Mouse (Mus musculus): ENCODE results near the gene Gcg. TPM values are rescaled to one million over a fixed set of nuclear protein-coding genes. Genes with fewer than 3 reads are reported as not detected.

Gcg gene
- total and polyA plus RNA-seq, 2 experiments from 2014 or later: 0.33 to 1.2 TPM

- no peaks in the 10 kb centered on the region for H3K36me3 ChIP-seq (ENCODE audit: insufficient read depth)
- ATAC-seq (no peak), DNase-seq (no peak)
- H3K9ac ChIP-seq: no peak overlapping the region
- no peaks in the 10 kb centered on the region for H3K4me1 ChIP-seq (ENCODE audit: insufficient read depth)
- WGBS: 76% methylated on average over 4 of the region's 4 CpGs
- no peak overlapping the region for H3K4me2 ChIP-seq (ENCODE audit: low read depth)
- H3K27me3 ChIP-seq (ENCODE audit: insufficient read depth, low read length): no peaks in the 10 kb centered on the region
- TF ChIP-seq CTCF (IDR thresholded peaks at IDR 0.05; ENCODE audit: low read depth): no peak
- no peaks in the 10 kb centered on the region for H3K9me3 ChIP-seq (ENCODE audit: low read length)
- no peak overlapping the region for H3K4me3 ChIP-seq (ENCODE audit: low read depth, low read length)
- H3K27ac ChIP-seq (ENCODE audit: low read depth, low read length): no peak overlapping the region
These were observed 20.9 kb upstream of the Gcg start for GRCm38 (mm10) chr2:62504269-62504796.

GRCm38 (mm10) chr2:62503326-62503725 lies 19.9 kb upstream of the Gcg start:
- ATAC-seq: 0 out of 2 replicates have a peak, but pooled peaks have one; percentile 12
- H3K4me3 ChIP-seq (ENCODE audit: low read depth, low read length): no peak overlapping the region
- H3K9ac ChIP-seq: no peak overlapping the region
- H3K36me3 ChIP-seq (ENCODE audit: insufficient read depth): no peaks in the 10 kb centered on the region
- H3K27ac ChIP-seq (ENCODE audit: low read depth, low read length): peak overlapping the region; percentile 48; the same call in 1 of the 2 replicates
- no peak for TF ChIP-seq CTCF (IDR thresholded peaks at IDR 0.05; ENCODE audit: low read depth)
- 66% methylated on average over 5 of the region's 5 CpGs for WGBS
- H3K27me3 ChIP-seq (ENCODE audit: insufficient read depth, low read length): no peaks in the 10 kb centered on the region
- no peak for DNase-seq
- H3K9me3 ChIP-seq (ENCODE audit: low read length): no peaks in the 10 kb centered on the region
- no peak overlapping the region for H3K4me2 ChIP-seq (ENCODE audit: low read depth)
- no peaks in the 10 kb centered on the region for H3K4me1 ChIP-seq (ENCODE audit: insufficient read depth)

DNA sequence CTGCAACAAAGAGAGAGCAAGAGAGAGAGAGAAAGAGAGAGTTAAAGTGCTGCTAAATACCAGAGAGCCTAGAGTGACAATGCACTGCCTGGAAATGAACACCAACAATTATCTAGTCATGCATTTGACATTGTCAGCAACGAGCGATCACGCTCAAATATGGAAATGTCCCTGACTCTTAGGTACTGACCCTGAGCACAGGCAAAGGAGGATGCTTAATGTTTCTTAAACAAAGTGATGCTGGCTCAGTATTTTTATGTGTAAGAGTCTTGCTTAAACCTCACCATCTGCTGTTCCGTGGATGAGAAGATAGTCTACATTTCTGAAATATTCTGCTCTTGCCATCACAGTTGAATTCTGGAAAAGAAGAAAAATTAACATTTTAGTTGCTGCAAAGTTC lies 19.1 kb upstream of the Gcg start:
- no peak for TF ChIP-seq CTCF (IDR thresholded peaks at IDR 0.05; ENCODE audit: low read depth)
- Histone ChIP-seq H3K4me1 (ENCODE audit: insufficient read depth) (0 out of 2 replicates have a peak, but pooled peaks cover 3% of the 10 kb centered on the region), H3K4me3 (ENCODE audit: low read depth, low read length) (no peak overlapping the region), H3K36me3 (ENCODE audit: insufficient read depth) (no peaks in the 10 kb centered on the region), H3K4me2 (ENCODE audit: low read depth) (no peak overlapping the region), H3K27ac (ENCODE audit: low read depth, low read length) (peak overlapping the region; percentile 75), H3K9me3 (ENCODE audit: low read length) (no peaks in the 10 kb centered on the region), H3K27me3 (ENCODE audit: insufficient read depth, low read length) (no peaks in the 10 kb centered on the region), H3K9ac (no peak overlapping the region)
- WGBS: 44% methylated on average over 4 of the region's 4 CpGs
- DNase-seq (peak; percentile 58), ATAC-seq (peak; percentile 55)

GRCm38 (mm10) chr2:62498821-62499220 lies 15.4 kb upstream of the Gcg start:
- H3K4me3 ChIP-seq (ENCODE audit: low read depth, low read length): no peak overlapping the region
- H3K9me3 ChIP-seq (ENCODE audit: low read length): no peaks in the 10 kb centered on the region
- TF ChIP-seq CTCF (IDR thresholded peaks at IDR 0.05; ENCODE audit: low read depth): no peak
- 0 out of 2 replicates have a peak, but pooled peaks cover 7% of the 10 kb centered on the region for H3K4me1 ChIP-seq (ENCODE audit: insufficient read depth)
- no peaks in the 10 kb centered on the region for H3K27me3 ChIP-seq (ENCODE audit: insufficient read depth, low read length)
- H3K27ac ChIP-seq (ENCODE audit: low read depth, low read length): no peak overlapping the region
- WGBS: 60% methylated on average over 5 of the region's 5 CpGs
- ATAC-seq (no peak), DNase-seq (no peak)
- H3K9ac ChIP-seq: no peak overlapping the region
- H3K36me3 ChIP-seq (ENCODE audit: insufficient read depth): no peaks in the 10 kb centered on the region
- no peak overlapping the region for H3K4me2 ChIP-seq (ENCODE audit: low read depth)

- Histone ChIP-seq H3K4me3 (ENCODE audit: low read depth, low read length) (no peak overlapping the region), H3K36me3 (ENCODE audit: insufficient read depth) (no peaks in the 10 kb centered on the region), H3K9ac (no peak overlapping the region), H3K27me3 (ENCODE audit: insufficient read depth, low read length) (no peaks in the 10 kb centered on the region), H3K27ac (ENCODE audit: low read depth, low read length) (no peak overlapping the region), H3K4me1 (ENCODE audit: insufficient read depth) (0 out of 2 replicates have a peak, but pooled peaks cover 7% of the 10 kb centered on the region), H3K4me2 (ENCODE audit: low read depth) (no peak overlapping the region), H3K9me3 (ENCODE audit: low read length) (no peaks in the 10 kb centered on the region)
- no peak for TF ChIP-seq CTCF (IDR thresholded peaks at IDR 0.05; ENCODE audit: low read depth)
- no peak; the same call in 1 of the 2 replicates for ATAC-seq
- DNase-seq: no peak
- WGBS: 23% methylated on average over 4 of the region's 4 CpGs
These were observed 14.6 kb upstream of the Gcg start for GRCm38 (mm10) chr2:62498086-62498485.

DNA sequence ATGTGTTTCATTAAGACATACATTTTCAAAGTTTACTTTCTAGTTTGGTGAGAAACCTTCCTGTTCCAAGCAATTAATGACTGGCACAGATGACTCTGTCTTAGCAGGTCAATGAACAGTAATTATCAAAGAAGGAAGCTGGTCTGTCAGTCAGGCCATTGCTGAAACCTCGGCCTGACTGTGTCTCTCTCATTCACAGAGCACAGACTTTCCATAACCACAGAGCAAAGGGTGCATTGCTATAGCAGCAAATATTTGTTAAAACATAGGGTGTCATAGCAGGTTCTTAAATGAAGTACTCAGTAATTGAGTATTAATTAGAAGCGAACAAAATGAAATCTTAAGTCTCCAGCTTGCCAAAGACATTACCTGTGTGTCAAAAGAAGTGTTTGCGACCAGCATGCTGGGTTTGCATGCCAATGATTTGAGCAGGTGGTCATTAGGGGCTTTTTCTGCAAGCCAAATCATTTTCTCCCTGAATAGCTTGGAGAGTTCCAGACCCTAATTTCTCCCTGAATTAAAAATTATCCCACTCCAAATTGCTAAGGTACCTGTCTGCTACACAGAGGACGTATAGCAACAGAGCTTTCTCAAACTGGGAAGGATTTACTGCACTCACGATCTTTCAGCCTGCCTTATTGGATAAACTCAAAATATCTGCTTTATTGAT lies 14.0 kb upstream of the Gcg start:
- Histone ChIP-seq H3K4me2 (ENCODE audit: low read depth) (no peak overlapping the region), H3K36me3 (ENCODE audit: insufficient read depth) (no peaks in the 10 kb centered on the region), H3K4me3 (ENCODE audit: low read depth, low read length) (no peak overlapping the region), H3K4me1 (ENCODE audit: insufficient read depth) (0 out of 2 replicates have a peak, but pooled peaks cover 7% of the 10 kb centered on the region), H3K27ac (ENCODE audit: low read depth, low read length) (no peak overlapping the region), H3K9me3 (ENCODE audit: low read length) (no peaks in the 10 kb centered on the region), H3K27me3 (ENCODE audit: insufficient read depth, low read length) (no peaks in the 10 kb centered on the region), H3K9ac (no peak overlapping the region)
- TF ChIP-seq CTCF (IDR thresholded peaks at IDR 0.05; ENCODE audit: low read depth): no peak
- WGBS: 25% methylated on average over 5 of the region's 5 CpGs
- DNase-seq: no peak
- peak; percentile 47; the same call in 1 of the 2 replicates for ATAC-seq

GRCm38 (mm10) chr2:62495407-62495806 lies 12.0 kb upstream of the Gcg start:
- H3K36me3 ChIP-seq (ENCODE audit: insufficient read depth): no peaks in the 10 kb centered on the region
- H3K4me3 ChIP-seq (ENCODE audit: low read depth, low read length): no peak overlapping the region
- TF ChIP-seq CTCF (IDR thresholded peaks at IDR 0.05; ENCODE audit: low read depth): no peak
- no peaks in the 10 kb centered on the region for H3K9me3 ChIP-seq (ENCODE audit: low read length)
- no peak overlapping the region for H3K27ac ChIP-seq (ENCODE audit: low read depth, low read length)
- H3K27me3 ChIP-seq (ENCODE audit: insufficient read depth, low read length): no peaks in the 10 kb centered on the region
- DNase-seq: no peak
- 72% methylated on average over 4 of the region's 4 CpGs for WGBS
- no peak for ATAC-seq
- H3K4me2 ChIP-seq (ENCODE audit: low read depth): no peak overlapping the region
- H3K9ac ChIP-seq: no peak overlapping the region
- H3K4me1 ChIP-seq (ENCODE audit: insufficient read depth): 0 out of 2 replicates have a peak, but pooled peaks cover 7% of the 10 kb centered on the region

Data from forebrain, postnatal 0 days (tissue).